Mouse (Mus musculus) cortical plate, adult 2 months (tissue): ENCODE data around the gene Igdcc3.

Experiments used
- CTCF ChIP-seq: fragments of 200-500 bp; IDR thresholded peaks from 2 replicates; pipeline ENCODE4 v1.5.1; 2011; ENCODE audit warnings: mild to moderate bottlenecking, control low read depth, low read length; ENCODE audit not compliant: insufficient read depth; ENCODE audit errors: extremely low read depth
- POLR2A ChIP-seq: fragments of 200-500 bp; IDR thresholded peaks from 2 replicates; pipeline ENCODE4 v1.6.1; 2011; ENCODE audit warnings: mild to moderate bottlenecking, low read length, control low read depth; ENCODE audit not compliant: insufficient read depth; ENCODE audit errors: extremely low read depth

GRCm38 (mm10) chr9:65107893-65108292 lies 33.1 kb upstream of the Igdcc3 start:
- TF ChIP-seq POLR2A = no peak
- no peak for TF ChIP-seq CTCF
